Comparison of ENCODE assay signal across 28 mouse cellular contexts in genomic region chr3:58146108-58146507, GRCm38 (mm10).
DNase-seq lines count a peak whose midpoint lies in the region; ATAC-seq lines count a peak whose summit lies in the region.
"Had no signal": no experiment of that assay in that cellular context is flagged by ENCODE, and none has a peak within 500 bp of the region (broad histone marks: within the 10 kb centered on the region; RNA-seq: fewer than 3 reads in every experiment).

No protein-coding gene starts in this region.

- 0 out of 2 replicates have a peak, but pooled peaks cover 4% of the 10 kb centered on the region for H3K4me1 ChIP-seq in kidney, embryonic 16.5 days (ENCODE audit: insufficient read depth, low read length)
- no peaks in the 10 kb centered on the region for H3K4me1 ChIP-seq in liver, embryonic 13.5 days (replicated peaks)
- H3K4me1 ChIP-seq: embryonic facial prominence, embryonic 12.5 days; heart, embryonic 15.5 days; hindbrain, embryonic 15.5 days; lung, embryonic 15.5 days; megakaryocyte, embryonic 14.5 days; midbrain, embryonic 15.5 days; neural tube, embryonic 13.5 days had no signal

- no peak for DNase-seq in kidney, adult 8-10 months
- DNase-seq in 3T3-L1 (ENCODE audit: low read depth, low spot score) = peak; percentile 31
- DNase-seq in kidney, postnatal 36 days = peak; percentile 9 to 25
- DNase-seq in liver, embryonic 13.5 days = no peak
- no peak for DNase-seq in urinary bladder, postnatal 25 days (ENCODE audit: low spot score)
- DNase-seq in left cerebral cortex, adult 9 months (ENCODE audit: low spot score in 2 of 2) = no peak
- no peak for DNase-seq in adrenal gland, postnatal 14 days
- DNase-seq: adrenal gland, adult 8-10 months; cerebellum, adult 18-20 months; cerebellum, postnatal 14 days; forebrain, postnatal 0 days; gastrocnemius, postnatal 14 days; heart, adult 18-20 months; heart, postnatal 4 days; lung, postnatal 36 days; retina, postnatal 1 day; right cerebral cortex, postnatal 25 days; spleen, adult 18-20 months had no signal

- no peak overlapping the region for H3K9ac ChIP-seq in kidney, embryonic 16.5 days (replicated peaks; ENCODE audit: low read length)
- H3K9ac ChIP-seq in liver, embryonic 13.5 days = peak overlapping the region; percentile 1; the same call in 1 of the 2 replicates
- H3K9ac ChIP-seq: embryonic facial prominence, embryonic 12.5 days; forebrain, postnatal 0 days; heart, embryonic 15.5 days; hindbrain, embryonic 15.5 days; lung, embryonic 15.5 days; midbrain, embryonic 15.5 days; neural tube, embryonic 13.5 days had no signal

- H3K4me2 ChIP-seq in kidney, embryonic 16.5 days (replicated peaks; ENCODE audit: low read depth, low read length) = no peak overlapping the region
- peak overlapping the region; percentile 37 for H3K4me2 ChIP-seq in liver, embryonic 13.5 days
- H3K4me2 ChIP-seq: embryonic facial prominence, embryonic 12.5 days; heart, embryonic 15.5 days; hindbrain, embryonic 15.5 days; lung, embryonic 15.5 days; midbrain, embryonic 15.5 days; neural tube, embryonic 13.5 days had no signal

- 31% methylated on average over 3 of the region's 3 CpGs for WGBS in kidney, embryonic 16.5 days
- WGBS in liver, embryonic 13.5 days (ENCODE audit: insufficient replicate concordance) = 46% methylated on average over 3 of the region's 3 CpGs

- ATAC-seq in kidney, embryonic 16.5 days (ENCODE audit: low FRiP score, low TSS enrichment) = 0 out of 2 replicates have a peak, but pooled peaks have one; percentile 31
- ATAC-seq in liver, embryonic 13.5 days (ENCODE audit: low read depth) = no peak
- ATAC-seq: activated CD4-positive, CD25-positive, alpha-beta regulatory T cell, adult 4 months; forebrain, postnatal 0 days; midbrain, embryonic 15.5 days had no signal

- no peaks in the 10 kb centered on the region for H3K36me3 ChIP-seq in kidney, embryonic 16.5 days (ENCODE audit: insufficient read depth, low read length)
- no peaks in the 10 kb centered on the region for H3K36me3 ChIP-seq in liver, embryonic 13.5 days
- H3K36me3 ChIP-seq: embryonic facial prominence, embryonic 12.5 days; heart, embryonic 15.5 days; hindbrain, embryonic 15.5 days; lung, embryonic 15.5 days; midbrain, embryonic 15.5 days; neural tube, embryonic 13.5 days had no signal

- H3K9me3 ChIP-seq in kidney, embryonic 16.5 days (ENCODE audit: low read length) = no peaks in the 10 kb centered on the region
- no peaks in the 10 kb centered on the region for H3K9me3 ChIP-seq in liver, embryonic 13.5 days (replicated peaks)
- H3K9me3 ChIP-seq: embryonic facial prominence, embryonic 12.5 days; heart, embryonic 15.5 days; hindbrain, embryonic 15.5 days; lung, embryonic 15.5 days; megakaryocyte, embryonic 14.5 days; midbrain, embryonic 15.5 days; neural tube, embryonic 13.5 days had no signal

- no peaks in the 10 kb centered on the region for H3K27me3 ChIP-seq in kidney, embryonic 16.5 days (ENCODE audit: insufficient read depth, low read length)
- no peaks in the 10 kb centered on the region for H3K27me3 ChIP-seq in liver, embryonic 13.5 days
- H3K27me3 ChIP-seq: embryonic facial prominence, embryonic 12.5 days; heart, embryonic 15.5 days; hindbrain, embryonic 15.5 days; lung, embryonic 15.5 days; megakaryocyte, embryonic 14.5 days; midbrain, embryonic 15.5 days; neural tube, embryonic 13.5 days had no signal

- peak overlapping the region; percentile 46; the same call in 1 of the 2 replicates for H3K27ac ChIP-seq in kidney, embryonic 16.5 days (ENCODE audit: low read length)
- H3K27ac ChIP-seq in liver, embryonic 13.5 days = peak overlapping the region; percentile 13; the same call in 1 of the 2 replicates
- H3K27ac ChIP-seq: embryonic facial prominence, embryonic 12.5 days; heart, embryonic 15.5 days; hindbrain, embryonic 15.5 days; lung, embryonic 15.5 days; midbrain, embryonic 15.5 days; neural tube, embryonic 13.5 days had no signal

- H3K4me3 ChIP-seq in kidney, embryonic 16.5 days (ENCODE audit: low read length) = no peak overlapping the region
- peak overlapping the region; percentile 8; the same call in 1 of the 2 replicates for H3K4me3 ChIP-seq in liver, embryonic 13.5 days (replicated peaks)
- H3K4me3 ChIP-seq: embryonic facial prominence, embryonic 12.5 days; heart, embryonic 15.5 days; hindbrain, embryonic 15.5 days; lung, embryonic 15.5 days; megakaryocyte, embryonic 14.5 days; midbrain, embryonic 15.5 days; myocyte; neural tube, embryonic 13.5 days had no signal

Comparison
In these comparisons a context has a peak if more than half of its experiments do, and no peak if none do; other contexts are left out.
1. DNase-seq: peak in 3T3-L1 (single experiment) and kidney, postnatal 36 days (2 of 2); none in kidney, adult 8-10 months (0 of 2), liver, embryonic 13.5 days (single experiment), urinary bladder, postnatal 25 days (single experiment), left cerebral cortex, adult 9 months (0 of 2) and adrenal gland, postnatal 14 days (single experiment).